Mouse (Mus musculus) megakaryocyte, adult 5-6 weeks (primary cell): Measurements from ENCODE around the gene Atp8a2. TPM values are rescaled to one million over a fixed set of nuclear protein-coding genes. Genes with fewer than 3 reads are reported as not detected.

Source experiments
- ATAC-seq: 2 replicates; pipeline ENCODE4 v1.8.0; 2016; ENCODE audit warnings: mild to moderate bottlenecking, inconsistent platforms; ENCODE audit not compliant: poor library complexity, severe bottlenecking
- total RNA-seq, 2 experiments: library from RNA; stranded (forward) in 1 of 2; stranded (reverse) in 1 of 2; fragments of 153-499, 151-499 nt in 1 of 2; fragments of 221-1000, 200-1000 nt in 1 of 2; gene quantifications; 2 replicates each; pipeline versions ENCODE4 v1.2.3 to v1.2.4; 2015 to 2017

The Atp8a2 gene
- total RNA-seq, 2 experiments from 2014 or later, result 0.20 to 0.51 TPM

GRCm38 (mm10) chr14:60030666-60031065 lies 166.3 kb downstream of the Atp8a2 start:
- ATAC-seq, result no peak

DNA sequence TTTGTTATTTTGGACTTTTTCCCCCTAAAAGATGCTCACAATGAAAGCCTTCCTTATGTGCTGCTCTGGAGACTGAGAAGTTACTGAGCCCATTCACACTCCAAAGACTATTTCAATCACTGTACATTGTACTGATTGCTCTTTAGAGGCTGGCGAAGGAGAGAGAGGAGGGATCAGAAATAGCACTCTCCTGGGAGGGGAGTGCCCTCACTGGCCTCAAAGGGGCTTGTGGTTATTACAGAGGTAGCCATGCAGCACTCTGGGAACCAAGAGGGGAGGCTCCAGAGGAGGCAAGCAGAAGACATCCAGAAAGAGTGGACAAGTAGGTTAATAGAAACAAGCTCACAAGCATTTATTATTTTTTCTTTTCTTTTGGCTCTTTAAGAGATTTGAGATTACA lies 169.8 kb downstream of the Atp8a2 start:
- ATAC-seq, result no peak

GRCm38 (mm10) chr14:60026647-60027046 lies 170.3 kb downstream of the Atp8a2 start:
- 0 out of 2 replicates have a peak, but pooled peaks have one; percentile 24 for ATAC-seq

GRCm38 (mm10) chr14:60015891-60016290 lies 181.1 kb downstream of the Atp8a2 start:
- ATAC-seq, result peak; percentile 79

DNA sequence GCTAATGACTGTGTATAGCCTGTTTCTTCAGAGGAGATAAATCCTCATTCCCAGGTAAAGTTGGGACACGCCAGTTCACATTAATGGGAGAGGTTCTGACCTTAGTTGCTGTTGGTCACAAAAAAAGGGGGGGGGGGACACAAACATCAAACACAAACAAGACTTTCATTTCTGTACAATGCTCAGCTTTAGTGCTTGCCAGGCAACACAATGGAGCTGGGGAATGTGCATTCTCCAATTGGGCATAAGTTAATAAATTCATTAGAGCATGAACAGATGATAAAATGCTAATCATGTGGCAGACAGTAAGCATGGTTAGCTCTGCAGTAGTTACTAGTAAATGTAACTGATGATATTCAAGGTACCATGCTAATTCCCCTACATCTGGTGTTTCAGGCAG lies 195.2 kb downstream of the Atp8a2 start:
- no peak for ATAC-seq

DNA sequence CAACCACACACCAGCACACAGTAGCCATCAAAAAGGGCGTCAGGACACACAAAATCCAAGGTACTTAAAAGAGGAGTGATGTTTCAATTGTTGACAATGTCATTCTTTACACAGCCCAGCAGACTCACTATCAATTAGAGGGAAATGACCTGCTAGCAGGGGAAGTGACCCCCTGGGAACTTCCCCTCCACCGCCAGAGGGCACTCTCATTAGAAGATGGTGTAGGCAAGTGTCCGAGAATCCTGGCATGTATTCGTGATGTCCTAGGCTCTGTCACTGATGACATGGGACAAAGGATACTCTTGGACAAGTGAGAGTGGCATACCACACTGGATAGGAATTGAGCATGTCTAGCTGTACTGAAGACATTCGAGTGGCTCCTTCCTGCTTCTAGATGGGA lies 208.1 kb downstream of the Atp8a2 start:
- ATAC-seq, result no peak

GRCm38 (mm10) chr14:59987975-59988374 lies 209.0 kb downstream of the Atp8a2 start:
- no peak for ATAC-seq

DNA sequence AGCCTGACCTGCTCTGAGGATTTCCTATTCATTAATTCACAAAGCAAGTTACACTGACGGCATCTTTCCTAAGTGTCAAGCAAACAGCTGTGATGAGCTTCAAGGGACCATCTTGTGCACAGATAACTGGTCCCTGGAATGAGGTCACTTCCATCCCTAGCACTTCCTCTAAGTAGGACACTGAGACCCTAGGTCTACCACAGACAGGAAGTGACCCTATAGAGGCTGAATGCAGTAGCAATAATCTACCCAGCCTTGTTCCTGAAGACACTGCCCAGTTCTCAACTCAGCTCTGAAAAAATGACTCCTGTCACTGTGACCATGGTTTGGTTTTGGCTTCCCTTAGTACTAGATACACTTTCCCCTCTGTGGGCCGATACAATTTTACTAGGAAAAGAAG lies 219.0 kb downstream of the Atp8a2 start:
- no peak for ATAC-seq

DNA sequence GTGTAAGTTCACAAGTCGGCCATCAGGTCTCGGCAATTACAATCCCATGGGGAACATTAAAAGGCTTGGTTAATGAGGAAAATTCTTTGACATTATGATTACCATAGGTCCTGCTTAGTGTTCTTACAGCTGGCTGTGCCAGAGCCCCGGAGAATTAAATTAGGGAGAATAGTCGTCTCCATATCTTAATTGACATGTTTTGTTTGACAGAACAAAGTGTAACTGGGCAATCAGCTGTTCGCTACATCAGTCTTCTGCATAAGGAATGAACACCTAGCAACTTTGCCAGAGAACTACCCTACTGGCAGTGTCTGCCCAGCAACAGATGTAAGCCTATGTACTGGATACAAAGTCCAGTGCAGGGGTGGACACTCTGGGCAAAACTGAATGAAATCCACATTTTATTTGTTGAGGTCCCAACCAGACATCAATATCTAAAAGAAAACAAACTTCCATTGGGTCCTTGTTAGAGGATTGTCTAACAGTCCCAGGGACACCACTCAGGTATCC lies 225.7 kb downstream of the Atp8a2 start:
- no peak for ATAC-seq

- no peak for ATAC-seq
Measured at GRCm38 (mm10) chr14:59969485-59970134, 227.4 kb downstream of the Atp8a2 start.

DNA sequence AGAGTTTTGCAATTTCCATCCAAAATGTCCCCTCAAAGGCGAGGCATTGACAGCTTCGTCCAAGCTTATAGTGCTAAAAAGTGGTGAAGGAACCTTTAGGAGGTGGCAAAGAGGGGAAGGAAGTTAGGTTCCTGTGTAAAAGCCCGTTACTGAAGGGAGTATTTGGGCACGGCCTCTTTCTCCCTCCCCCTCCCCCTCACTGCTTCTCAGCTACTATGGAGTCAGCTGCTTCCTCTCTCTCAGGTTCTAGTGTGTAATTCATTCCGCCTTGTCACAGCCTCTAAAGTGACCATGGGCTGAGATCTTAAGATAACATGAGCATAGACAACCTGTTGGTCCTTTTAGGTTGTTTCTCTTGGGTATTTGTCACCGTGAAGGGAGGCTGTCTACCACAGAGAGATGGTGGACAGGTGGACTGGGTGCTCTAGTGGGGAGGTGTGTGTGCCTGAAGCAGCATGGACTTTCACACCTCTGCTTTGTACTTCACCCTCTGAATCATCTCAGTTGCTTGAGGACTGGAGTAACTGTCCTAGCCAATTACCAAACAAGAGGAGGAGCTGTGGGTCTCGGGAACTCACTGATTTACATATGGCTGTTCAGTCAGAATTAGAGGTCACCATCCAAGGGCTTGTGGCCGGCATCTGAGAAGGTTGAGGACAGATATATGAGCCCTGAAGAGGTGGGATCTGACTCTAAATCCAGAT lies 229.0 kb downstream of the Atp8a2 start:
- peak; percentile 67 for ATAC-seq

DNA sequence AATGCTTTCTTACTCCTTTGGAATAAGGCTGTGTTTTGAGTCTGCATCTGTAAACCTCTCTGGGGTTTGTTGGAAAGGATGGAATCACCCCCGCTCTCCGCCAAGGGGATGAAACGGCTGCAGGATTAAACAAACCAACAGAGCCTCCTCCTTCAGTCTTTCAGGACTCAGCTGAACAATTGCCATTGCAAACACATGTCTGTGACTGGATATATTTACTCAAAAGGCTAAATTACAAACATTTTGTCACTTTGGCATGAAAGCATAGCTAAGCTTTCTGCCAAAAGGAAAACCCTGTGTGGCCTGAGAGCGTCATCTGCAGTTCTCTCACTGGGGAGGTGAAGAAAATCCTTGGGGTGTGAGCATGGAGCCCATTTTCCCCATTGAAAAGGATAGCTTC lies 230.0 kb downstream of the Atp8a2 start:
- no peak for ATAC-seq

DNA sequence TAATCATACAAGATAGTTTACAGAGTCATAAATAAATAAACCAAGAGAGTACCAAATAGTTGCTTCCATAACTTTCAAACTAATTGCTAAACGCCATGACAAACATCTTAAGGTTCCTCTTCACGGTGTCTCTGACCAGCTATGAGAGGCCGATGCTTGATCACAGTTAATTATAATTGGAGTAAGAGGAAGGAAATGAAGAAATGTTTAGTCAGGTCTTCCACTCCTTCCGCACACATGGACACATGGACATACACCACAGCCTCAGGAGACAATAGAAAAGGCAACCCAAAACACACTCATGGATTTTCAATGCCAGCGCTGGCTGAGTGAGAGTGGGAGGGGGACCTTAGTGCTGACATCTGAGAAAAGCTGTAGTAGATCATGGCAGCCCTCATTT lies 232.4 kb downstream of the Atp8a2 start:
- no peak for ATAC-seq

GRCm38 (mm10) chr14:59960961-59961360 lies 236.0 kb downstream of the Atp8a2 start:
- no peak for ATAC-seq

DNA sequence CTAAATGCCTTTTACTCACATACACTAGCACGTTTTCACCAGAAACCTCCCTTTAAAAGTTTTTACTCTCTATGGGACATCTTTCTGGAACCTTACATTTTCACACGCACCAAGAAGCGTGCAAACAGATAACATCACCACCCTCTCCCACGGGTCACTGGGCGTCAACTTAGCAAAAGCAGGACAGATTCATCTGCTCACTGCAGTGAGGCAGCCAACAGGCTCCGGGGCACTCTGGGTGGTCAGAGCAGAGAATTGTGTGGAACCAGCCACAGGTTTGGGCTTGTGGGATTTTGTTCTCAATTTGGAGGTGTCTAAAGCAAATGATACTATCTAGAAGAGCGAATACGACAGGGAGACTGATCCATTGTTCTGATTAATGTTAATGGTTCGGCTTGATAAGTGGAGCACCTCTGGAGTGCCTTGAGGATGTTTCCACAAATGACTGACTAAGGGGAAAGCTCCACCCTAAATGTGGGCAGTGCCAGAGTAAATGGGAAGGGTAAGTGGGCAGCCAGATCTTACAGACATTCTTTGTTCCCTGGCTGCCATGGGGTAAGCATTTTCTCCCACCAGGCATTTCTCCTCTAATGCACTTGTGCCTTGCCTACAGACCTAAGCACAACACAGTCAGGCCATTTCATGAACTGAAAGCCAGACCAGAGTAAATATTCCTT lies 236.6 kb downstream of the Atp8a2 start:
- no peak for ATAC-seq

- no peak for ATAC-seq
Measured at GRCm38 (mm10) chr14:59959723-59960122, 237.3 kb downstream of the Atp8a2 start.

GRCm38 (mm10) chr14:59949983-59950382 lies 247.0 kb downstream of the Atp8a2 start:
- ATAC-seq, result no peak

DNA sequence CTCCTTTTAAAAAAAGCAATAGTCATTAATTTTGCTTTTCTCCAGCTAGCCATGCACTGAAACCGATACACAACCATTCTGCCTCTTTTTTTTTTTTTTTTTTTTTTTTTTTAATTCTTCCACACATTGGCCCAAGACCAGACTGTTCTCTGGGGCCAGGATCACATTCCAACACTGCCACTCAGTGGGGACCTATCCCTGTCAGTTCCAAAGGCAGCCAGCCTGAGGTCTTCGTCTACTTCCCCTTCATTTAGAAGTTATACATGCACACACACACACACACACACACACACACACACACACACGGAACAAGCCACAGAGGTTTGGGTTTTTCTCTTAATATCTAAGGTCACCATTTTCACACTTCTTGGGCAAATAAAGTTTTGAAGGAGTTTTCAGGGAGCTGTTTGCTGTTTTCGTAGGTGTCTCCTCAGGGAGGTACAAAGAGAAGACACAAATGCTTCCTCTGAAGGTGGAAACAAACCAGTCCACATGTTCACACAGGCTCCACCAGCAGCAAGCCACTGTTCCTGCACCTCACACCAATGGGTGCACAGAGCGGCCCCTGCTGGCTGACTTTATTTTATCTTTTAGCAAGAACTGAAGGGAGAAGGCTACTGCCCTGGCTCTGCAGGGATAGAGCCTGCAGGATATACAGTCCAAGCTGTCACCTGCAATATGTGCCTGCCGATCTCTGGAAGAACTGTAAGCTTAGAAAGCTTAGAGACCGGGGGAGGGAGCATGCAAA lies 253.9 kb downstream of the Atp8a2 start:
- ATAC-seq, result peak; percentile 76

- no peak for ATAC-seq
Measured at GRCm38 (mm10) chr14:59942199-59942598, 254.8 kb downstream of the Atp8a2 start.

GRCm38 (mm10) chr14:59932355-59932754 lies 264.6 kb downstream of the Atp8a2 start:
- ATAC-seq, result no peak

DNA sequence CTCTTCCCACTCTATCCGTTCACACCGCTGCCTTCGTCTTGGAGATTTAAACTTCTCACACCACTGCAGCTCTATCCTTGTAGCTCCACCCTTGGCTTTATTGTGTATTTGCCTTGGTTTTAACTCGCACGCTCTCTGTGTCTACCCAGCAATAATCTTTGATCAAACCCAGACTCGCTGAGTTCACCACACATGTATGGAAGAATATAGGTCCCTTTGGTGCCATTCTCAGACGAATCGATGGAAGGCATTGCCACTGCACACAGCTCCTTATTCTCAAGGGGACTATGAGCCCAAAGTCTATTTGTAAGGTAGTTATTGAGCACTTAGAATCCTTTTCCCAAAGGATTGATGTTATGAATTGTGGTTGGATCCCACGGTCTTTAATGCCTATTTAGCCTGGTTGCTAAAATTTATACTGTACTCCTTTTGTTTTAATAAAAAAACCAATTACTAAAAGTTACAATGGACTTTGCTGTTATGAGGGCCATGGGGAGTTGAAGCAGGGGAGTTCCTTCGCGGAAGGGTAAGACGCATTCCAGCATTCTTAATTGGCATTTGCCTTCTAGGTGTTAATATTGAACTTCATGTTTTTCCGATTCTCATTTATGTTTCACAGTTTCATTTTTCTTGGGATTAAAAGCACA lies 265.4 kb downstream of the Atp8a2 start:
- ATAC-seq, result no peak
